Mouse (Mus musculus): ENCODE measurements at regions not wholly inside any gene's neighbourhood (a gene's known extent, or its start where the extent isn't known, plus 50 kb on each side); places are given as distances from the start of the nearest gene placed in this dataset.

DNA sequence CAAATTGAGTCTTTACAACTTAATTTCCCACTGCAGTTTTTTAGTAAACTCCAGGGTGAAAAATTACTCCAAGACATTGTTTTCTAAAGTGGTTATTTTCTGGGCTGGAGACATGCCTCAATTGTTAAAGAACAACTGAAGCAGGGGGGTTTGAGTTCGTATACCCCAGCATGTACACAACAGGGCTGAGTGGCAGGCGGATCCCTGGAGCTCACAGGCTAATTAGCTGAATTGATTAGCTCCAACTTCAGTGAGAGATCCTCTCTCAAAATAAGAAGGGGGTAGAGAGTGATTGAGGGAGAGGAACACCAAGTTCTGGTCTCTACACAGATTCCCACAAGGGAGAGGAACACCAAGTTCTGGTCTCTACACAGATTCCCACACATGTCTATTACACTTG lies 164.2 kb downstream of the Wdr20rt start:
- H3K4me3 ChIP-seq (replicated peaks in 1 of 3; ENCODE audit: low read depth in 2 of 3, low read length in 2 of 3, poor library complexity in 1 of 3): no peak overlapping the region
- no peak for TF ChIP-seq HCFC1 (IDR thresholded peaks at IDR 0.05; ENCODE audit: low read depth, low read length)
- no peak for TF ChIP-seq TCF12 (IDR thresholded peaks at IDR 0.05; ENCODE audit: low read depth, low read length)
- no peak for TF ChIP-seq CTCF (conservative IDR thresholded peaks at IDR 0.05 in 1 of 2, IDR thresholded peaks at IDR 0.05 in 1 of 2; ENCODE audit: low read depth in 2 of 2, low read length in 2 of 2)
- no peak for TF ChIP-seq USF2 (conservative IDR thresholded peaks at IDR 0.05; ENCODE audit: low read depth, low read length)
- no peak for TF ChIP-seq ZNF384 (IDR thresholded peaks at IDR 0.05; ENCODE audit: low read depth, low read length)
- no peak for TF ChIP-seq ETS1 (conservative IDR thresholded peaks at IDR 0.05; ENCODE audit: low read depth, low read length)
- no peak for TF ChIP-seq MAFK (IDR thresholded peaks at IDR 0.05; ENCODE audit: insufficient replicate concordance, low read length)
- TF ChIP-seq PAX5 (IDR thresholded peaks at IDR 0.05; ENCODE audit: low read length): no peak
- TF ChIP-seq MAX (IDR thresholded peaks at IDR 0.05; ENCODE audit: low read length): no peak
- TF ChIP-seq ELF1 (IDR thresholded peaks at IDR 0.05; ENCODE audit: low read depth, low read length): no peak
- no peak for TF ChIP-seq E2F4 (IDR thresholded peaks at IDR 0.05; ENCODE audit: insufficient replicate concordance, low read depth, low read length)
- no peak for TF ChIP-seq MXI1 (IDR thresholded peaks at IDR 0.05; ENCODE audit: low read depth, low read length)
- no peak for TF ChIP-seq UBTF (IDR thresholded peaks at IDR 0.05; ENCODE audit: low read depth, low read length)
- no peak for TF ChIP-seq SIN3A (IDR thresholded peaks at IDR 0.05; ENCODE audit: low read length)
- TF ChIP-seq MYC (IDR thresholded peaks at IDR 0.05; ENCODE audit: low read depth, low read length): no peak
- no peak for TF ChIP-seq SMC3 (IDR thresholded peaks at IDR 0.05; ENCODE audit: low read depth, low read length)

DNA sequence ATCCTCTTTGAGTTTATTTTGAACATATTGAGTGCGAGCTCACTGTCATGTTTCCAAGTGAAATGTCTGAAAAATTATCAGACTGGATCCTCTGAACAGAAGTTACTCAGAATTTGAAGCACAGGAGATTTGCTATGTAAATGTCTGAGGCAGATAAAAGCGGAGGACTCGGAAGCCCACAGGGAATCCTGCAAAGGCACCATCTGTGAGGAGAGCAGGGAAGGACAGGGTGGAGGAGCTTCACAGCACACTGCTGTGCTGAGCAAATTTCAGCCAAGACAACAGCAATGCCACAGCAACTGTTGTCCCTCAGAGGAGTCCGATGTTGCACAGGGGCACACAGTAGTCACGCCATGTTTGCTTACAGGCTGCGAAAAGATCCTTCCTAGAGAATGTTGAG lies 165.0 kb downstream of the Wdr20rt start:
- no peaks in the 10 kb centered on the region for H3K27me3 ChIP-seq (replicated peaks)
- no peaks in the 10 kb centered on the region for H3K79me2 ChIP-seq (replicated peaks; ENCODE audit: control insufficient read depth, extremely low read depth, insufficient read depth, poor library complexity, severe bottlenecking)
- H3K4me3 ChIP-seq (replicated peaks in 1 of 3; ENCODE audit: low read depth in 2 of 3, low read length in 2 of 3, poor library complexity in 1 of 3): no peak overlapping the region
- no peak for DNase-seq (ENCODE audit: extremely low read depth)
- H3K9me3 ChIP-seq (replicated peaks; ENCODE audit: low read length): peaks cover under 1% of the 10 kb centered on the region
- TF ChIP-seq KAT2A (IDR thresholded peaks at IDR 0.05; ENCODE audit: insufficient replicate concordance, low read length) (no peak), ZC3H11A (IDR thresholded peaks at IDR 0.05; ENCODE audit: low read depth, low read length) (no peak), JUND (conservative IDR thresholded peaks at IDR 0.05; ENCODE audit: low read depth, low read length) (no peak), MXI1 (IDR thresholded peaks at IDR 0.05; ENCODE audit: low read depth, low read length) (no peak), SMC3 (IDR thresholded peaks at IDR 0.05; ENCODE audit: low read depth, low read length) (no peak), ELF1 (IDR thresholded peaks at IDR 0.05; ENCODE audit: low read depth, low read length) (no peak), MEF2A (IDR thresholded peaks at IDR 0.05; ENCODE audit: borderline replicate concordance, low read depth, low read length) (no peak), RAD21 (IDR thresholded peaks at IDR 0.05; ENCODE audit: low read depth, low read length) (no peak), NELFE (IDR thresholded peaks at IDR 0.05; ENCODE audit: low read depth, low read length) (no peak)
- no peak overlapping the region for H3K27ac ChIP-seq (ENCODE audit: insufficient read depth, low read depth)
- H3K9ac ChIP-seq (ENCODE audit: insufficient read depth, low read depth): no peak overlapping the region
- H3K4me2 ChIP-seq (ENCODE audit: insufficient read depth, low read depth, poor library complexity, severe bottlenecking): no peak overlapping the region
- dilution Hi-C loops (cut with MboI; ENCODE audit: extremely low pct_ligation_motif_present, extremely low pct_unique_long_range_greater_than_20kb, low sequenced_read_pairs) (no loop called here), in situ Hi-C loops (cut with MboI; ENCODE audit: low pct_ligation_motif_present, low pct_unique_long_range_greater_than_20kb, low sequenced_read_pairs) (no loop called here)
- H3K36me3 ChIP-seq (replicated peaks in 1 of 2; ENCODE audit: control insufficient read depth in 1 of 2, insufficient read depth in 1 of 2, low read length in 1 of 2): no peaks in the 10 kb centered on the region
- no peaks in the 10 kb centered on the region for H3K4me1 ChIP-seq (ENCODE audit: control insufficient read depth in 1 of 2, insufficient read depth in 2 of 2)

More for the DNA sequence above, 164.2 kb downstream of the Wdr20rt start:
- Histone ChIP-seq H3K9me3 (replicated peaks; ENCODE audit: low read length) (peaks cover 8% of the 10 kb centered on the region), H3K4me1 (ENCODE audit: control insufficient read depth in 1 of 2, insufficient read depth in 2 of 2) (no peaks in the 10 kb centered on the region), H3K27ac (ENCODE audit: insufficient read depth, low read depth) (no peak overlapping the region), H3K9ac (ENCODE audit: insufficient read depth, low read depth) (no peak overlapping the region), H3K36me3 (replicated peaks in 1 of 2; ENCODE audit: control insufficient read depth in 1 of 2, insufficient read depth in 1 of 2, low read length in 1 of 2) (no peaks in the 10 kb centered on the region), H3K79me2 (replicated peaks; ENCODE audit: control insufficient read depth, extremely low read depth, insufficient read depth, poor library complexity, severe bottlenecking) (no peaks in the 10 kb centered on the region), H3K4me2 (ENCODE audit: insufficient read depth, low read depth, poor library complexity, severe bottlenecking) (no peak overlapping the region), H3K27me3 (replicated peaks) (no peaks in the 10 kb centered on the region)
- no peak for DNase-seq (ENCODE audit: extremely low read depth)
- in situ Hi-C loops (cut with MboI; ENCODE audit: low pct_ligation_motif_present, low pct_unique_long_range_greater_than_20kb, low sequenced_read_pairs) (no loop called here), dilution Hi-C loops (cut with MboI; ENCODE audit: extremely low pct_ligation_motif_present, extremely low pct_unique_long_range_greater_than_20kb, low sequenced_read_pairs) (no loop called here)

Data from CH12.LX (cell line).